8 mouse cellular contexts compared by ENCODE assay signal in the genomic region with DNA sequence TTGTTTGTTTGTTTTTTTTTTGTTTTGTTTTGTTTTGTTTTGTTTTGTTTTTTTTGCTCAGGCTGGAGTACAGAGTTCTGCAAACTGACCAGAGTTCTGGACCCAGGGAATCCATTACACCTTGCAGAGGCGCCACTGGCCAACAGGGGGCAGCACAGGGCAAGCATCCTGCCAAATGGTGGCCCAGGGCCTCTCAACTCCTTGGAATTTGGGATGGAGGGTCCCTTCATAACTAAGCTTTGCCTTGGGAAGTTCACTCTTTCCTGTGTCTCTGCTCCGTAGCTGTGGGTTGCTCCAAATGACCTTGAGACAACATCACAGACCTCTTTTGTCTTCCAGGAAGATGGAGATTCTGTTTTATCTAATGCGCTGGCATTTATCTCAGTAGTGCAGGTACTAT. TPM values are rescaled to one million over a fixed set of nuclear protein-coding genes. Genes with fewer than 3 reads are reported as not detected.
DNase-seq lines count a peak whose midpoint lies in the region; ATAC-seq and TF ChIP-seq lines count a peak whose summit lies in the region.

No protein-coding gene starts in this region.

- TF ChIP-seq CTCF in cerebellum, adult 2 months (IDR thresholded peaks at IDR 0.05; ENCODE audit: borderline replicate concordance, insufficient read depth, low read depth, low read length) = peak; percentile 82
- TF ChIP-seq CTCF in heart, postnatal 0 days (IDR thresholded peaks at IDR 0.05; ENCODE audit: low read depth) = peak; percentile 77

- no peak overlapping the region for H3K9ac ChIP-seq in heart, postnatal 0 days (replicated peaks; ENCODE audit: low read depth, low read length)

- TF ChIP-seq EP300 in heart, postnatal 0 days (IDR thresholded peaks at IDR 0.05; ENCODE audit: low read depth) = no peak

- no peak for TF ChIP-seq POLR2A in cerebellum, adult 2 months (IDR thresholded peaks at IDR 0.05; ENCODE audit: borderline replicate concordance, insufficient read depth, low read length)

- no peaks in the 10 kb centered on the region for H3K36me3 ChIP-seq in heart, postnatal 0 days (replicated peaks; ENCODE audit: control insufficient read depth, insufficient read depth, low read length)

- no peak overlapping the region for H3K4me2 ChIP-seq in heart, postnatal 0 days (ENCODE audit: low read depth, low read length)

- no peak for ATAC-seq in heart, postnatal 0 days (ENCODE audit: insufficient read depth, low read depth)
- peak; percentile 42 for ATAC-seq in megakaryocyte progenitor cell, adult 5-6 weeks (replicated peaks; ENCODE audit: poor library complexity)

- no peaks in the 10 kb centered on the region for H3K27me3 ChIP-seq in cerebellum, adult 2 months (ENCODE audit: control insufficient read depth, insufficient read depth, low read length)
- H3K27me3 ChIP-seq in heart, postnatal 0 days (ENCODE audit: control insufficient read depth, insufficient read depth, low read length) = no peaks in the 10 kb centered on the region

- H3K27ac ChIP-seq in cerebellum, adult 2 months (ENCODE audit: insufficient read depth, low read length) = no peak overlapping the region
- H3K27ac ChIP-seq in heart, postnatal 0 days (ENCODE audit: low read depth) = no peak overlapping the region

- peak; percentile 59 for DNase-seq in gastrocnemius, adult 18-20 months (ENCODE audit: low spot score)
- no peak for DNase-seq in gastrocnemius, adult 8-10 months (ENCODE audit: low spot score in 2 of 2)
- DNase-seq in ovary, postnatal 36 days (ENCODE audit: low spot score) = peak; percentile 62
- no peak for DNase-seq in ovary, adult 18-20 months (ENCODE audit: low spot score)
- peak in 1 of 2 experiments; percentile 65 for DNase-seq in cerebellum, adult 2 months
- peak; percentile 25 for DNase-seq in heart, postnatal 0 days (ENCODE audit: low spot score)
- DNase-seq in frontal cortex, postnatal 25 days (ENCODE audit: low spot score in 2 of 2) = no peak

- no peak overlapping the region for H3K4me3 ChIP-seq in cerebellum, adult 2 months (replicated peaks; ENCODE audit: insufficient read depth, low read depth, low read length)
- H3K4me3 ChIP-seq in heart, postnatal 0 days (ENCODE audit: low read depth, low read length) = no peak overlapping the region

- H3K4me1 ChIP-seq in cerebellum, adult 2 months (ENCODE audit: control insufficient read depth, insufficient read depth, low read length) = peaks cover 26% of the 10 kb centered on the region
- peaks cover 54% of the 10 kb centered on the region for H3K4me1 ChIP-seq in heart, postnatal 0 days (ENCODE audit: control insufficient read depth, insufficient read depth)

- WGBS in cerebellum, adult 2 months = 63% methylated on average over 3 of the region's 3 CpGs
- WGBS in heart, postnatal 0 days = 47% methylated on average over 3 of the region's 3 CpGs

- no peaks in the 10 kb centered on the region for H3K9me3 ChIP-seq in heart, postnatal 0 days (replicated peaks; ENCODE audit: control insufficient read depth, low read length)

RNA-seq across cellular contexts. Expression of gene Il17d, which starts 8.6 kb away (rescaled TPM):
- total RNA-seq in gastrocnemius, adult 18-20 months (2021) = 1 to 10 TPM; 1.4 to 1.6 TPM
- total RNA-seq in gastrocnemius, adult 8-10 months (2022) = 1 to 10 TPM in 2 of 4 experiments, under 1 TPM in 2; 0.77 to 1.6 (median 1.1) TPM
- 20.6 and 21.8 TPM in 2 replicates for polyA plus RNA-seq in cerebellum, adult 2 months (2012; rRNA removed)
- 5.3 and 8.2 TPM in 2 replicates for total RNA-seq in heart, postnatal 0 days (2014; rRNA removed; ENCODE audit: low replicate concordance)
- 3.0 and 3.5 TPM in 2 replicates for polyA plus RNA-seq in heart, postnatal 0 days (2015; fragmentation: Nextera tagmentation; extraction: Ambion mirVana)
- total RNA-seq in megakaryocyte progenitor cell, adult 5-6 weeks (2015) = not detected in 2 replicates
- total RNA-seq in megakaryocyte progenitor cell, adult 5-6 weeks (2017) = 0.17 TPM in 1 of 2 replicates, not detected in the other

RNA-seq across cellular contexts. Expression of gene Eef1akmt1, which starts 38.2 kb away (rescaled TPM):
- total RNA-seq in gastrocnemius, adult 18-20 months (2021) = 10 to 100 TPM; 45.1 to 47.3 TPM
- total RNA-seq in gastrocnemius, adult 8-10 months (2022) = 10 to 100 TPM; 43.7 to 52.2 (median 47.1) TPM
- polyA plus RNA-seq in cerebellum, adult 2 months (2012; rRNA removed) = 52.5 and 52.9 TPM in 2 replicates
- 21.4 and 46.9 TPM in 2 replicates for total RNA-seq in heart, postnatal 0 days (2014; rRNA removed; ENCODE audit: low replicate concordance)
- polyA plus RNA-seq in heart, postnatal 0 days (2015; fragmentation: Nextera tagmentation; extraction: Ambion mirVana) = 79.3 and 88.3 TPM in 2 replicates
- total RNA-seq in megakaryocyte progenitor cell, adult 5-6 weeks (2015) = 43.6 and 49.5 TPM in 2 replicates
- total RNA-seq in megakaryocyte progenitor cell, adult 5-6 weeks (2017) = 14.0 and 24.2 TPM in 2 replicates

Comparison
In these comparisons a context has a peak if more than half of its experiments do, and no peak if none do; other contexts are left out.
1. DNase-seq: peak in gastrocnemius, adult 18-20 months (single experiment), ovary, postnatal 36 days (single experiment) and heart, postnatal 0 days (single experiment); none in gastrocnemius, adult 8-10 months (0 of 2), ovary, adult 18-20 months (single experiment) and frontal cortex, postnatal 25 days (0 of 2).